Mouse (Mus musculus) cerebellum, adult 2 months (tissue): ENCODE data around the gene Met. TPM values are rescaled to one million over a fixed set of nuclear protein-coding genes. Genes with fewer than 3 reads are reported as not detected.

Experiments used
- DNase-seq, 2 experiments: peaks; one replicate each; pipeline ENCODE4 v3.0.0; 2021
- H3K27ac ChIP-seq: fragments of 200-500 bp; 2 replicates; pipeline ENCODE4 v1.5.1; 2012; ENCODE audit warnings: low read length, control low read depth, inconsistent platforms; ENCODE audit not compliant: insufficient read depth
- H3K27me3 ChIP-seq: fragments of 200-500 bp; 2 replicates; pipeline ENCODE4 v1.6.1; 2012; ENCODE audit warnings: inconsistent platforms, mild to moderate bottlenecking, low read length, moderate library complexity; ENCODE audit not compliant: control insufficient read depth, insufficient read depth
- H3K4me1 ChIP-seq: fragments of 200-500 bp; 2 replicates; pipeline ENCODE4 v1.6.1; 2011; ENCODE audit warnings: low read length; ENCODE audit not compliant: control insufficient read depth, insufficient read depth
- H3K4me3 ChIP-seq: fragments of 200-500 bp; replicated peaks from 2 replicates; pipeline ENCODE3; 2011; ENCODE audit warnings: mild to moderate bottlenecking, low read depth, low read length, control low read depth; ENCODE audit not compliant: insufficient read depth
- CTCF ChIP-seq: fragments of 200-500 bp; IDR thresholded peaks from 2 replicates; pipeline ENCODE4 v1.5.1; 2011; ENCODE audit warnings: low read depth, mild to moderate bottlenecking, control low read depth, low read length, moderate library complexity, borderline replicate concordance; ENCODE audit not compliant: insufficient read depth
- POLR2A ChIP-seq: fragments of 200-500 bp; IDR thresholded peaks from 2 replicates; pipeline ENCODE4 v1.6.1; 2011; ENCODE audit warnings: low read length, control low read depth, borderline replicate concordance; ENCODE audit not compliant: insufficient read depth
- WGBS: fragments of 180-500 bp; shearing (Covaris S2); methylation state at CpG from one replicate; pipeline ENCODE4 v1.1.7; 2018; 5-methylcytosine and 5-hydroxymethylcytosine counted together
- polyA plus RNA-seq: library from polyadenylated mRNA; depleted of rRNA; stranded (reverse); fragments of >200 nt; gene quantifications from 2 replicates; pipeline ENCODE4 v1.2.3, GENCODE M21; 2012

The Met gene
- polyA plus RNA-seq, 1 experiment: 0.44 TPM

DNA sequence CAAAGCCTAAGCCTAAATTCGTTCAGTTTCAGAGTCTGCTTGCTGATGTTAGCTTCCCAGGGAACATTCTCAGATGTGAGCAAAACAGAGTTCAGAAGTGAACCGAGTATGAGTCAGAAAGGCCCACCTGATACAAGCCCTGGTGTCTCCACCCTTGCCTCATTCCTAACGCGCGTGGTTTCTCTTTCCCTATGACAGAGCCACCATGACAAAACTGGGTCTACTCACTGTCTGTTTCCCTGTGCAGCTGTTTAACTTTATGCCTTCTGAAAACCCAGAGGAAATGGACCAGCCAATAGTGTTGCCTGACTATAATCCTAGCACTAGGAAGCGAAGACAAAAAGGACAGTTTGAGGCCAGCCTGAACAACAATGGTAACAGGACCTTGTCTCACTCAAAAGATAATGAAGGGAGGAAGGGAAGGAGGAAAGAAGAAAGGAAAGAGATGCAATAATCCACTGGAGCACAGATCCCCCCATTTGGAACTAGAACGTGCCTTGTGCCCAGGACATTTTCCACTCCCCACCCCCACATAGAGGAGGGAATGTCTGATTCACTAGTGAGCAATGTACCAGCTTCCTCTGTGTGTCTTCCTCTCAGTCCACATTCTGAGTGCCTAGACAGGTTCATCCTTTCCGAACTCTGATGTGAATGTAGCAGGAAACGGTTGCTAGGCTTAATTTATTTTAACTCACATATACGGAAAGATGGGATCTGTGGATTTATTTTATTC is 15.4 kb downstream of the Met start:
- Histone ChIP-seq H3K4me3 (no peak overlapping the region), H3K4me1 (no peaks in the 10 kb centered on the region), H3K27ac (no peak overlapping the region), H3K27me3 (no peaks in the 10 kb centered on the region)
- TF ChIP-seq CTCF: no peak
- no peak for TF ChIP-seq POLR2A
- 86% methylated on average over 10 of the region's 10 CpGs for WGBS
- DNase-seq: no peak

DNA sequence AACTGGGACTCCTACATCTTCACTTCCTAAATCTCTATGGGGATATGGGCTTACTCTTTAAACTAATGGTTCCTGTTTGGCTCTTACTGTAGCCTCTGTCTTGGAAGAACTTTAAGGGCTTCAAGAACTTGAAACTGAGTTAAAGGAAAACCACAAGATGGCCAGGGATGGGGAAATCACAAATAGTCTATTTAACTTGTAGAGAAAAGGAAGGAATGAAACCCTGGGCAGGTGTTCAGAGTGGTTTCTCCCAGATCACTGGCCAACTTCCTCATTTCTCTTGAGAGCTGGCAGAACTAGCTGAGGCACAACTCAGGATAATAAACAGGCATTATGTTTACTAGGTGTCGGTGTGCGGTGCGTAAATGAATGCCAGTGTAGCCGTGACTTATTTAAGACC is 17.5 kb downstream of the Met start:
- DNase-seq: no peak
- WGBS: 85% methylated on average over 4 of the region's 4 CpGs
- Histone ChIP-seq H3K4me1 (no peaks in the 10 kb centered on the region), H3K27ac (no peak overlapping the region), H3K4me3 (no peak overlapping the region), H3K27me3 (no peaks in the 10 kb centered on the region)
- no peak for TF ChIP-seq CTCF
- no peak for TF ChIP-seq POLR2A

GRCm38 (mm10) chr6:17485244-17485643 is 21.6 kb downstream of the Met start:
- Histone ChIP-seq H3K27me3 (no peaks in the 10 kb centered on the region), H3K4me3 (no peak overlapping the region), H3K27ac (no peak overlapping the region), H3K4me1 (no peaks in the 10 kb centered on the region)
- TF ChIP-seq POLR2A (no peak), CTCF (no peak)
- DNase-seq: no peak
- 86% methylated on average over 5 of the region's 5 CpGs for WGBS

- H3K4me3 ChIP-seq: no peak overlapping the region
- TF ChIP-seq CTCF (no peak), POLR2A (no peak)
- DNase-seq: no peak
- H3K4me1 ChIP-seq: no peaks in the 10 kb centered on the region
- 97% methylated on average over 7 of the region's 7 CpGs for WGBS
- H3K27ac ChIP-seq: no peak overlapping the region
- no peaks in the 10 kb centered on the region for H3K27me3 ChIP-seq
Observed at GRCm38 (mm10) chr6:17485782-17486181, 22.2 kb downstream of the Met start.

- 56% methylated on average over 2 of the region's 2 CpGs for WGBS
- H3K4me1 ChIP-seq: no peaks in the 10 kb centered on the region
- TF ChIP-seq CTCF (no peak), POLR2A (no peak)
- H3K27ac ChIP-seq: no peak overlapping the region
- no peaks in the 10 kb centered on the region for H3K27me3 ChIP-seq
- H3K4me3 ChIP-seq: no peak overlapping the region
- no peak for DNase-seq
Observed at GRCm38 (mm10) chr6:17488291-17488817, 24.8 kb downstream of the Met start.

DNA sequence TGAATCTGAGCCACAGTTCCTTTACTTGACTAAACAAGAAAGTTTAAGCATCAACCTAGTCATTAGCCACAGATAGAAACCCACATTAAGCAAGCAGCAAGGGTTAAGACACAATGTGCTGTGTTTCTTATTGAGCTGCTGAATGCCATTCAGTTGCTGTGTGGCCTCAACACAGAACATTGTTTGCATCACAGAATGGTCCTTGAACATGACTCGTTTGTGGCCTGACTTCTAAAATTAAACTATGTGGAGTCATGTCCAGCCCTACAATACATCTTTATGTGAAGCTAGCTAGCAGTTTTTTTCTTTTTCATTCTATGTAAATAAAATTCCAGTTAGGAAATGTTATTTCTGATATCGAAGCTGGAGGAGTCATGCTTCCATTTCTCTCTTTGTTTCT is 27.2 kb downstream of the Met start:
- no peak for DNase-seq
- TF ChIP-seq POLR2A (no peak), CTCF (no peak)
- Histone ChIP-seq H3K27me3 (no peaks in the 10 kb centered on the region), H3K4me3 (no peak overlapping the region), H3K4me1 (no peaks in the 10 kb centered on the region), H3K27ac (no peak overlapping the region)
- 33% methylated on average over 2 of the region's 2 CpGs for WGBS

DNA sequence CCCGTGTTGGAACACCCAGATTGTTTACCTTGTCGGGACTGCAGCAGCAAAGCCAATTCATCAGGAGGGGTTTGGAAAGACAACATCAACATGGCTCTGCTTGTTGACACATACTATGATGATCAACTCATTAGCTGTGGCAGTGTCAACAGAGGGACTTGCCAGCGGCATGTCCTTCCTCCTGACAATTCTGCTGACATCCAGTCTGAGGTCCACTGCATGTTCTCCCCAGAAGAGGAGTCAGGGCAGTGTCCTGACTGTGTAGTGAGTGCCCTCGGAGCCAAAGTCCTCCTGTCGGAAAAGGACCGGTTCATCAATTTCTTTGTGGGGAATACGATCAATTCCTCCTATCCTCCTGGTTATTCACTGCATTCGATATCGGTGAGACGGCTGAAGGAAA is 27.9 kb downstream of the Met start:
- DNase-seq: no peak
- Histone ChIP-seq H3K4me3 (no peak overlapping the region), H3K4me1 (no peaks in the 10 kb centered on the region), H3K27me3 (no peaks in the 10 kb centered on the region), H3K27ac (no peak overlapping the region)
- no peak for TF ChIP-seq POLR2A
- TF ChIP-seq CTCF: no peak
- 95% methylated on average over 10 of the region's 10 CpGs for WGBS

GRCm38 (mm10) chr6:17492062-17492461 is 28.5 kb downstream of the Met start:
- 97% methylated on average over 8 of the region's 8 CpGs for WGBS

More at GRCm38 (mm10) chr6:17492062-17492461, 28.5 kb downstream of the Met start:
- Histone ChIP-seq H3K27me3 (no peaks in the 10 kb centered on the region), H3K27ac (no peak overlapping the region), H3K4me1 (no peaks in the 10 kb centered on the region), H3K4me3 (no peak overlapping the region)
- TF ChIP-seq POLR2A: no peak
- TF ChIP-seq CTCF: no peak
- DNase-seq: no peak
